Mouse (Mus musculus) G1E (cell line): ENCODE measurements around the gene Orm1.

ENCODE experiments used
- CTCF ChIP-seq: IDR thresholded peaks from 2 replicates; pipeline ENCODE4 v1.5.1; 2012; ENCODE audit warnings: low read depth, low read length, inconsistent platforms, mixed read lengths
- GATA1 ChIP-seq: IDR thresholded peaks from 2 replicates; pipeline ENCODE4 v1.6.1; 2012; ENCODE audit warnings: borderline replicate concordance, low read length, inconsistent platforms, mixed read lengths
- POLR2AphosphoS5 ChIP-seq: IDR thresholded peaks from 2 replicates; pipeline ENCODE4 v1.6.1; 2012; ENCODE audit warnings: low read depth, low read length, inconsistent platforms; ENCODE audit not compliant: insufficient replicate concordance
- TAL1 ChIP-seq: conservative IDR thresholded peaks from 2 replicates; pipeline ENCODE4 v1.6.1; 2012; ENCODE audit warnings: low read depth, low read length, inconsistent platforms, mixed read lengths

GRCm38 (mm10) chr4:63296263-63296662 is 48.1 kb upstream of the Orm1 start:
- TF ChIP-seq CTCF: no peak
- TF ChIP-seq GATA1: no peak
- no peak for TF ChIP-seq POLR2AphosphoS5
- TF ChIP-seq TAL1: no peak
